Mouse (Mus musculus): ENCODE results near the gene Tsfm.
"Not testable (repeated sequence)": the region's sequence is repeated elsewhere in the genome, so short reads cannot be mapped to it uniquely, and the experiment has no call there.

The Tsfm gene

GRCm38 (mm10) chr10:127063239-127063872 is 32.7 kb upstream of the Tsfm start, which contains the start of gene Cdk4:
Gene Cdk4 (plus strand): TSS chr10:127063534.
- DNase-seq = peak; percentile 98

DNA sequence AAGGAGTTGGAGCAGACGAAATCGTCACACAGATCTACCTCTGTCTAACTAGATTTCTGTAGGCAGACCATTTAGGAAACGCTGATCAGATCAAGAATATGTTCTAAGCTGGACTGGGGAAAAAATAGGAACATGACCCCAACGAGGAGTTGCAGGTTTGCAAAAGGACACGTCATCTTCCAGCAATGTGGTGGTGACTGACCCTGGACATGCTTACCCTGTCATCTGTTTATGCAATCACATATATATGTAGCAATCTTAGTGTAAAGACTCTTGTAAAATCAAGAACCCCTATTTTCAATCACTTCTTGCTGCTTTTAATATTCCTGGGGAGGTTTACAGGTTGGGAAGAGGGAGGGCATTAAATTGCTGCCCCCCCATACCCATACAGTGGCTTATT is 31.9 kb upstream of the Tsfm start:
- no peak for DNase-seq

- DNase-seq = not testable (repeated sequence)
These were observed 31.5 kb upstream of the Tsfm start for GRCm38 (mm10) chr10:127062101-127062500.

- DNase-seq = no peak
These were observed 30.9 kb upstream of the Tsfm start for GRCm38 (mm10) chr10:127061513-127061912.

DNA sequence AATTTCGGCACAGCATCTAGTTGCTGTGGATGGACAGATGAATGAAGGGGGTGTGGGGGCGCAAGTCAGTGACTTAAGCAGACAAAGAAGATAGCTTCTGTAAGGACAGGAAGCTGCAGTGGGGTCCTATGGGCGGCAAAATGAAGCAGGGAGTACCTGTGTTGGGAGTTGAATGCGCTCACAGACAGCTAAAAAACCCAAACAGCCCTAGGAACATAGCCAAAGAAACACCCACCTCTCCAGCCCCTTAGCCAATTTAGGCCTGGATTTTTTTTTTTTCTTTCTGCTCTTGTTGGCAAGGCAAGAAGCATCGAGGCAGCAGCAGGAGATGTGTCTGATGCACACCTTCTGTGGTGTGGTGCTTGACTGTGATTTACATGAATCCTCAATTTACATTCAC is 30.4 kb upstream of the Tsfm start:
- DNase-seq = no peak

DNA sequence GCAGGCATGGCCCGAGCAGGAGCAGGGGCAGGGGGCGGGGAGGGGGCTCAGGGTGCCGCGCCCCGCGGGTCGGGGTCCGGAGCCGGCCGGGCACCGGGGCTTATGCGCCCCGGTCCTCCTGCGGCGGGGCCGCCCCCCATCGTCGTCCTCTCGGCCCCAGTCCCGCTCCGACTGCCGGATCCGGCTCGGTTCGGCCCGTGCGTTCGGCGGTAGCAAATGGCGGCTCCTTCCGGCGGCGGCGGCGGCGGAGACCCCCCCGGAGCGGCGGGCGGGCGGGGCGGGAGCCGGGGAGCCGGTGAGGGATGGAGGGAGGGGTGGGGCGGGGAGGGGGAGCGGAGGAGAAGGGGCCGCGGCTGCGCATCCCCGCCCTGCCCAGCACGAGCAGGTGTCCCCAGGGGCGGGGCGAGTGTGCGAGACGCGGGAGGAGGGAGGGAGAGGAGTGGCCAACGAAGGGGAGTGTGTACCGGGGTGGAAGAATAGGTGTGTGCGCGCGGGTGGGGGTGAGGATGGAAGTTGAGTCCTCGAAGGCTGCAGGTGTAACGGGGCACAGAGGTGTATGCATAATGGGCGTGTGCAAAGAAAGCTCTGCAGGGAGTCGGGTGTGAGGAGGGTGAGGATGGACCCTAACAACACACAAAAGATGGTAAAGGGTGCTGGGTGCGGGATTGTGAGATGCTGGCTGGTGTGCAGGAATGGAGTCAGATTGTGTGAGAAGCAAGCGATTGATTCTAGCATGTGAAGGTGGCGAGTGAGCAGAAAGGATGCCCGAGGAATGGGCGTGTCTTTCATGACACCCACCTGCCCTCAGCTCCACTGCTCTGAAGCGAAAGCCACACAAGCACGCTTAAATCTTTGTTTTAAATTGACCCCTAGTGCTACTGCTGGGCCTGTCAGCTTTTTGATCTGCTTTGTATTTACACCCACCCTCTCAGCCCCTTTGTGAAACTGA is 29.6 kb upstream of the Tsfm start, which contains the start of gene March9:
Gene March9, minus strand, starts transcription at position 217 of the 949 bp plus-strand sequence.
- peak; percentile 80 for DNase-seq

DNA sequence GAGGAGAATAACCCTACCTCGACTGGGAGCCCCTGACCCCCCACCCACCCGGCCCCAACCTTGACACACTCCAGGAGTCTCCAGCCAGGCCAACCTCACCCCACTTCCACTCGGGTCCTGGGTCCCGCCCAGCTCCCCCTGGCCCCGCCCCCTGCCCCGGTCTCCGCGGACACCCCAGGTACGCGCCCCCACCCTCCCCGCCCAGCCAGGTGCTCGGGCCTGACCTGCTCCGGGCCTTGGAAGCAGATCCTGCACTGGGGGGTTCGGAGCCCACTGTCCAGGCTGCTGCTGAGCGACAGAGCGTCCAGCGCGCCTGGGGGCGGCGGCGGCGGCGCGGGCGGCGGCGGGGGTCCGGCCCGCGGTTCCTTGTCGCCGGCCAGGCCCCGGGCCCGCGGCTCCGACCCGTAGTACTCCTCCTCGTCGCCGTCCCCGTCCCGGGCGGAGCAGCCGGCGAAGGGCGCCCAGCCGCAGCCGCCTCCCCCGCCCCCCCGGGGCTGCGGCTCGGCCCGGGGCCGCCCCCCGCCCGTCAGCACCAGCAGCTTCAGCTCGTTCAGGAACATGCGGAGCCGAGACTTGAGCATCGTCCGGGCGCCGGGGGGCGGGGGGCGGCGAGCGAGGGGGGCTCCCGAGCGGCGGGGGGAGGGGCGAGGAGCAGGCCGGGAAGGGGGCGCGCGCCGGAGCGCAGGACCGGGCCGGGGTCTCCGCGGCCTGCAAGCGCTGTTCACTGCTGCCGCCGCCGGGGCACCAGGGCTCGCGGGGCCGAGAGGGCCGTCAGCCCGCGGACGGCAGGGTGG is 28.7 kb upstream of the Tsfm start:
- no peak for DNase-seq

GRCm38 (mm10) chr10:127058708-127059107 is 28.1 kb upstream of the Tsfm start:
- DNase-seq = no peak

DNA sequence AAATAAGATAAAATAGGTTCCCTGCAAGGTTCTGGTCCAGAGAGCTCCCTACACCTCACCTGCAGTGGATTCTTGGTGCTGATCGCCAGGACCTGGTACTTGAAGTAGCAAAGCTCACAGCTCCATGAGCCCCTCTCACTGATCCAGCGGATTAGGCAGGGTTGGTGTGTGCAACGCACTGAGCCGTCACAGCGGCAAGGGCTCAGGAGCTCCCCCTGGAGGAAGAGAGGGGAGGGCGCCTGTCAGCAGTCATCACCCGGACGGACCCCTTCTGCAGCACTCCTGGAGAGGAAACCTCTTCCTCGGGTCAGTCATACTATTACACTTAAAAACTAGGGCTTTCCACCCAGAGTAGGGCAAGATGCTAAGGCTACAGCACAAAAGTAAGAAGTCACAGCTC is 27.5 kb upstream of the Tsfm start:
- peak; percentile 87 for DNase-seq

DNA sequence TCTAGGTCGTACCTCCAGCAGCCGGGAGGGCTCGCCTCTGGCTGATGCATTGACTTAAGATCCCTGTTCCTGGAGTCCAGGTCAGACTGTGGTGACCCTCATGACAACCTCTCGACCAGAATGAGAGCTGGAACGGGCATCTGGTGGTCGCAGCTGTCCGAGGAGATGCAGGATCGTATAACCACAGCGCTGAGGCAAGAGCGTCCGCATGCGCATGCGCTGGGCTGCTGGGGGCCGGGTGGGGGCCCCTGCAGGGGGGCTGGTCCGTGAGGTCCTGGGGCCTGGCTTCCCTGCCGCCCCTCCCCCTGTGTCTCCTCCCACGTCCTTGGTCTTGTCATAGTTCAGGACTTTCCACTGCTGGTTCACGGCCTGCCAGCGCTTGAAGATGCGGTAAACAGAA is 25.9 kb upstream of the Tsfm start:
- DNase-seq = no peak

- DNase-seq = no peak
These were observed 24.8 kb upstream of the Tsfm start for GRCm38 (mm10) chr10:127055406-127055805.

- no peak for DNase-seq
These were observed 24.0 kb upstream of the Tsfm start for GRCm38 (mm10) chr10:127054646-127055045.

DNA sequence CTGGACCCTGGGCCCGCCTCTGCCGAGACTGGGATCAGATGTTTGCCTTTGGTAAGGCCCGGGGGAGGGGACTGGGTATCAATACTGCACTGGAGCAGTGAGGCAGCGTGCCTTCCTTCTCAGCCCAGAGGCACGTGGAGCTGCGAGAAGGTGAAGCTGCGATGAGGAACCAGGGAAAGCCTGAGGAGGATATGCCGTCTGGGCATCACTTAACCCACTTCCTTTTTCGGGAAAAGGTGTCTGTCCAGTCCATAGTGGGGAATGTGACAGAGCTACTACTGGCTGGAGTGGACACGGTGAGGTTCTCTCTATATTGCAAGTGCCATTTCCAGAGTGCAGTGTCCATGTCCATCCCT is 19.5 kb upstream of the Tsfm start:
- no peak for DNase-seq

DNA sequence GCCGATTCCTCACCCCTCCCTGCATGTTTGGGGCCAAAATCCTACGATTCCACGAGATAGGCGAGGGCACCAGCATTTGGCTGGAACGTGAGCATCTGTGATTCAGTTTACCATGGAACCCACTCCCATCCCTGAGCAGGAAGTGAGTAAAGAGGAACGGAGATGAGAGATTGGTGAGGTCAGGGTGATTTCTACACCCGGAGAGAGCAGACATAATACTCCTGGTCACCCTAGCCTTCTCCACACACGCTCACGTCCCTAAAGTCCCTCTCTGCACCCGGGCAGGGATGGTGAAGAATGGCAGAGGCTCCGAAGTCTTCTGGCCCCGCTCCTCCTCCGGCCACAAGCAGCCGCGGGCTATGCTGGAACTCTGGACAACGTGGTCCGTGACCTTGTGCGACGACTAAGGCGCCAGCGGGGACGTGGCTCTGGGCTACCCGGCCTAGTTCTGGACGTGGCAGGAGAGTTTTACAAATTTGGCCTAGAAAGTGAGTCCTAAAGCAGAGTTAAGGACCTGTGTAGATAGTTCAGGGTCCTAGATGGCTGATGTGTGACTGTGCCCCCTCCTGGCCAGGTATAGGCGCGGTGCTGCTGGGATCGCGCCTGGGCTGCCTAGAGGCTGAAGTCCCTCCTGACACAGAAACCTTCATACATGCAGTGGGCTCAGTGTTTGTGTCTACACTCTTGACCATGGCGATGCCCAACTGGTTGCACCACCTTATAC is 18.9 kb upstream of the Tsfm start:
- DNase-seq = no peak

- no peak for DNase-seq
These were observed 18.2 kb upstream of the Tsfm start for GRCm38 (mm10) chr10:127048608-127049394.

DNA sequence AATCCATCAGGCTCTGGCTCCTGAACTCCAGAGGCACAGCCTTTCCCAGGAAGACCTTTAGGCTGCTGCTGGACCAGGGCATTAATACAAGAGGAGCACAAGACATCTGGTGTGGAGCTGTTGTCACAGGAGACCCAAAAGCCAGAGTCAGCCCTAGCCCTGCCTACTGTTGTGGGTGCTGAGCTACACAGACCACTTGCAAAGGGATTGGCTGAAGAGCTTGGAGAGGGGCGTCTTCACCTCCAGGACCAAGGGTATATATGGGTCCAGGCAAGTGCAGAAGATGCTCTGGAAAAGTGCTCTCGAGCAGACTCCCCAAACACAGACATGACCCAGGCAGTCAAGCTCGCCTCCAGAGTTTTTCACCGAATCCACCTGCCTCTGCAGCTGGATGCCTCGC is 17.3 kb upstream of the Tsfm start, which contains the start of gene Cyp27b1:
Gene Cyp27b1, plus strand, starts transcription at position 297 of the 400 bp plus-strand sequence.
- DNase-seq = no peak

- DNase-seq = no peak
These were observed 12.5 kb upstream of the Tsfm start for GRCm38 (mm10) chr10:127043187-127043586.

DNA sequence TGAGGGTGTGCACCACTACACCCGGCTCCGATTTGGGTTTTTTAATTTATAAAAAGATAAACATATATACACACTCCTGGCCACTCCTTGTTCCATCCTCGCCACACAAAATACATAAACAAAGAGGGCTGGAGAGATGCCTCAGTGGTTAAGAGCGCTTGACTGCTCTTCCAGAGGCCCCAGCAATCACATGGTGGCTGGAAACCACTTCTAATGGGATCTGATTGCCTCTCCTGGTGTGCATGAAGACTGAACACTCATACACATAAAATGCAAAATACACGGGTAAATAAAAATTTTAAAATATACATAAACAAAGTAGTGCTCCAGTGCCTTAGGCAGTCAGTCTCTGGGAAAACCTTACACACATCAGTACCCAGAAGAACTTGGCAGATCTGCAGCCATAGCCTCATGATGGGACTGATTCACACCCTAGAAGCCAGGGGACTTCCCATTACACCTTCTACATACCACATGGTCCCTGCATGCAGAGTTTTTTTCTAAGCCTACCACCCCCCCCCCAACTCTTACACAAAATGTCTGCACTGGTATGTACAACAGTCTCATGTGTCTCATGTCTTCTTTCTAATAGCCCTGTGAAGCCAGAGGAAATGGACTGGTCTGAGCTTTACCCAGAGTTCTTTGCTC is 12.0 kb upstream of the Tsfm start:
- no peak for DNase-seq

- DNase-seq = peak; percentile 92
These were observed 11.2 kb upstream of the Tsfm start for GRCm38 (mm10) chr10:127041774-127042338.

DNA sequence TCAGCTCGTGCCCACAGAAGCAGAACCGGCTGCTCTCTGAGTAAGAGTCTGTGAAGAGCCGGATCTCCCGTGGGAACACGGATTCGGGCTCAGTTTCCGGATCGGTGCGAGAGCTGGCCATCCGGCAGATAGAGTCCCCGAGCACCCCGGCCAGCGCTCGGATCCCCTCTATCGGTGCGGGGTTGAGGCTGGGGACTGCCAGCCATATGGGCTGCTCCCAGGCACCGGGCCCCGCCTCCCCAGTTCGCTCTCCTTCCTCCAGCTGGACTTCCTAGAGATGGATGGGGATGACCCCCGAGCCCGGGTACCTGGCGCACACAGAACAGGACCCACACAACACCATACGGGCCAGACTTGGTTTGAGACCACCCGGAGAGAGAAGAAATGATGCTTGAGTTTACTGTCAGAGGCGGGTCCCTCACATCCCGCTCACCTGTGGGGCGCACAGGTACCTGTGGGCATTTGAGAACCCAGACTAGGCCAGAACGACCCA is 10.7 kb upstream of the Tsfm start, which contains the start of the genes Mettl1 and Eef1akmt3:
Gene Mettl1, plus strand, starts transcription at position 141 of the 493 bp plus-strand sequence.
Gene Eef1akmt3, minus strand, starts transcription at position 240 of the 493 bp plus-strand sequence.
- no peak for DNase-seq

All from lung, postnatal 10 days (tissue).